18 mouse cellular contexts compared by ENCODE assay signal in genomic region chr1:38526568-38526967, GRCm38 (mm10).
DNase-seq lines count a peak whose midpoint lies in the region; ATAC-seq and TF ChIP-seq lines count a peak whose summit lies in the region.
"Had no signal": no experiment of that assay in that cellular context is flagged by ENCODE, and none has a peak within 500 bp of the region (broad histone marks: within the 10 kb centered on the region; RNA-seq: fewer than 3 reads in every experiment).

No protein-coding gene starts in this region.

- no peaks in the 10 kb centered on the region for H3K27me3 ChIP-seq in liver, embryonic 15.5 days
- H3K27me3 ChIP-seq in liver, embryonic 12.5 days (replicated peaks): no peaks in the 10 kb centered on the region
- H3K27me3 ChIP-seq in liver, postnatal 0 days (ENCODE audit: insufficient read depth, low read length): no peaks in the 10 kb centered on the region
- H3K27me3 ChIP-seq: embryonic facial prominence, embryonic 12.5 days; forebrain, embryonic 13.5 days; forebrain, embryonic 15.5 days had no signal

- peak; percentile 52 for ATAC-seq in liver, embryonic 15.5 days (ENCODE audit: insufficient read depth)
- no peak for ATAC-seq in liver, embryonic 12.5 days
- peak; percentile 97 for ATAC-seq in liver, postnatal 0 days
- ATAC-seq: forebrain, embryonic 13.5 days; forebrain, embryonic 15.5 days had no signal

- H3K4me3 ChIP-seq in liver, embryonic 15.5 days (replicated peaks): no peak overlapping the region
- H3K4me3 ChIP-seq in liver, embryonic 12.5 days: no peak overlapping the region
- H3K4me3 ChIP-seq in liver, postnatal 0 days (ENCODE audit: low read depth, low read length): no peak overlapping the region
- H3K4me3 ChIP-seq: embryonic facial prominence, embryonic 10.5 days; embryonic facial prominence, embryonic 12.5 days; forebrain, embryonic 13.5 days; forebrain, embryonic 15.5 days had no signal

- 61% methylated on average over 5 of the region's 5 CpGs for WGBS in liver, embryonic 15.5 days (ENCODE audit: insufficient replicate concordance)
- WGBS in liver, embryonic 12.5 days (ENCODE audit: insufficient replicate concordance): 66% methylated on average over 5 of the region's 5 CpGs
- WGBS in liver, postnatal 0 days (ENCODE audit: insufficient replicate concordance): 61% methylated on average over 5 of the region's 5 CpGs

- no peak overlapping the region for H3K27ac ChIP-seq in liver, embryonic 15.5 days (replicated peaks)
- H3K27ac ChIP-seq in liver, embryonic 12.5 days: no peak overlapping the region
- peak overlapping the region; percentile 79 for H3K27ac ChIP-seq in liver, postnatal 0 days (ENCODE audit: low read depth)
- H3K27ac ChIP-seq: embryonic facial prominence, embryonic 10.5 days; embryonic facial prominence, embryonic 12.5 days; forebrain, embryonic 13.5 days; forebrain, embryonic 15.5 days had no signal

- H3K4me2 ChIP-seq in liver, embryonic 15.5 days: no peak overlapping the region
- no peak overlapping the region for H3K4me2 ChIP-seq in liver, embryonic 12.5 days
- H3K4me2 ChIP-seq in liver, postnatal 0 days (ENCODE audit: low read depth, low read length): no peak overlapping the region
- H3K4me2 ChIP-seq: embryonic facial prominence, embryonic 12.5 days; forebrain, embryonic 13.5 days; forebrain, embryonic 15.5 days had no signal

- TF ChIP-seq CTCF in liver, postnatal 0 days (IDR thresholded peaks at IDR 0.05; ENCODE audit: low read depth): no peak

- no peaks in the 10 kb centered on the region for H3K36me3 ChIP-seq in liver, embryonic 15.5 days (replicated peaks)
- no peaks in the 10 kb centered on the region for H3K36me3 ChIP-seq in liver, embryonic 12.5 days
- no peaks in the 10 kb centered on the region for H3K36me3 ChIP-seq in liver, postnatal 0 days (replicated peaks; ENCODE audit: insufficient read depth, low read length)

- H3K9me3 ChIP-seq in liver, embryonic 15.5 days (replicated peaks): no peaks in the 10 kb centered on the region
- H3K9me3 ChIP-seq in liver, embryonic 12.5 days (replicated peaks): no peaks in the 10 kb centered on the region
- H3K9me3 ChIP-seq in liver, postnatal 0 days (ENCODE audit: low read length): no peaks in the 10 kb centered on the region
- H3K9me3 ChIP-seq: embryonic facial prominence, embryonic 10.5 days; embryonic facial prominence, embryonic 12.5 days; forebrain, embryonic 13.5 days; forebrain, embryonic 15.5 days had no signal

- TF ChIP-seq EP300 in liver, postnatal 0 days (IDR thresholded peaks at IDR 0.05; ENCODE audit: low read depth): peak; percentile 57; the same call in 1 of the 2 replicates

- peak; percentile 7 to 11 for DNase-seq in heart, adult 18-20 months
- no peak for DNase-seq in heart, postnatal 4 days
- no peak for DNase-seq in liver, postnatal 0 days
- DNase-seq in adrenal gland, postnatal 25 days: no peak
- DNase-seq: adrenal gland, adult 2 months; adrenal gland, postnatal 10 days; adrenal gland, postnatal 36 days; cerebellum, adult 11-12 months; cerebellum, adult 2 months; cerebellum, adult 9-10 months; cerebellum, postnatal 10 days; cerebellum, postnatal 25 days had no signal

- no peaks in the 10 kb centered on the region for H3K4me1 ChIP-seq in liver, embryonic 15.5 days (replicated peaks)
- H3K4me1 ChIP-seq in liver, embryonic 12.5 days: no peaks in the 10 kb centered on the region
- H3K4me1 ChIP-seq in liver, postnatal 0 days (ENCODE audit: insufficient read depth): 0 out of 2 replicates have a peak, but pooled peaks cover 4% of the 10 kb centered on the region

- no peak overlapping the region for H3K9ac ChIP-seq in liver, embryonic 15.5 days
- no peak overlapping the region for H3K9ac ChIP-seq in liver, embryonic 12.5 days
- no peak overlapping the region for H3K9ac ChIP-seq in liver, postnatal 0 days (replicated peaks)
- H3K9ac ChIP-seq: embryonic facial prominence, embryonic 12.5 days; forebrain, embryonic 13.5 days; forebrain, embryonic 15.5 days had no signal

Comparison
In these comparisons a context has a peak if more than half of its experiments do, and no peak if none do; other contexts are left out.
1. DNase-seq: peak in heart, adult 18-20 months (2 of 2); none in heart, postnatal 4 days (single experiment), liver, postnatal 0 days (single experiment) and adrenal gland, postnatal 25 days (single experiment).